Mouse (Mus musculus) lung, postnatal 0 days (tissue): ENCODE measurements at regions not wholly inside any gene's neighbourhood (a gene's known extent, or its start where the extent isn't known, plus 50 kb on each side); places are given as distances from the start of the nearest gene placed in this dataset.

ENCODE experiments used
- CTCF ChIP-seq: IDR thresholded peaks from 2 replicates; pipeline ENCODE4 v1.5.1; 2016; ENCODE audit warnings: antibody characterized with exemption, mild to moderate bottlenecking
- EP300 ChIP-seq: IDR thresholded peaks from 2 replicates; pipeline ENCODE4 v1.6.1; 2016; ENCODE audit warnings: antibody characterized with exemption, mild to moderate bottlenecking, control low read depth

DNA sequence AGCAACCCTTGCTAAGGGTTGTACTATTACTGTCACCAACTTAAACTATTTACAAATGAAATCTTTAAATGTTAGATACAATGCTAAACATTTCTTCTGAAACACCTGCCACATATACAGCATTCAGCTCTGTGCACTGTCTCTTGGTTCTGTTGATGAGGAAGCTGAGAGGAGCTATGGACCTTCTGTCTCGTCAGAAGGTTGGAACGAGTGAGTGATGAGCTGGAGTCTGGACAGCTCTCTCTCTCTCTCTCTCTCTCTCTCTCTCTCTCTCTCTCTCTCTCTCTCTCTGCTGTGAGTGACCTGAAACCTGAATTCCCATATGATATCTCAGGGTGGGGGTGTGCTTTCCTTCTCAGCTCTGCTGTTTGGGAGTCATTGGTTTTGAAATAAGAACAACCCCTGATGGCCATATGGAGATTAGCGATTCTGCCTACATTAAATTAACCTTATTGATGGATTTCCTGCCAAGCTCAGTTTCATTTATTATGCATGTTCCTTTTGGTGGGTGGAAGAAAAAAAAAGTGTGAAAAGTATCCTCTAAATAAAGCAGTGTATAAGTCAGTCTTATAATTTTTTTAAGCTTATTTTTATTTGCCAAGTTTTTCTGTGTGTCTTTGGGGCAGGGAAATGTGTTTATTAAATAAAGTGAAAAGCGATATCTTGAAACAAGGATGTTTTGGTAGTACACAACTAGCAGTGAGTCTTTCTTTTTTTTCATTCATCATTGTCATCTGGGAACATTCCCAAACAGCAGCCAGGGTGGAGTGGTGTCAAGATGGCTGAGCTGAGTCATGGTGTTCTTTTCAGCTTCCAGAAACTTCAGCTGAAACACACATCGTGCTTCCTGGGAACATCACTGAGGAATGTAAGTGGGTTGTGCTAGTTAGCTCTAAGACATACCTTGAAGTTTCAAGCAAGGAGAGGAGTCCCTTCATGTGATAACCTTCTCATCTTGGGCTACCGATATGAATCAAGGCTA lies 150.5 kb upstream of the Pfn2 start:
- TF ChIP-seq CTCF: no peak
- TF ChIP-seq EP300: no peak
